Mouse (Mus musculus) CD4-positive, CD25-positive, alpha-beta regulatory T cell, adult 9 weeks (primary cell): ENCODE measurements around the gene Gm49321. TPM values are rescaled to one million over a fixed set of nuclear protein-coding genes. Genes with fewer than 3 reads are reported as not detected.

Experiments used
- polyA plus RNA-seq: library from polyadenylated mRNA; unstranded; fragments of 100-300 nt; shearing (Covaris generic); gene quantifications from one replicate; pipeline ENCODE4 v1.2.1, GENCODE M21; 2017

Gene Gm49321
- polyA plus RNA-seq = 28.9 TPM

GRCm38 (mm10) chr12:73937353-73937752, at the start of gene Gm49321:
Gene Gm49321 (plus strand): TSS chr12:73937653.

GRCm38 (mm10) chr12:73964291-73965281, 27.1 kb downstream of the Gm49321 start, which contains the start of gene Snapc1:
Gene Snapc1 (plus strand): TSS chr12:73964481.

GRCm38 (mm10) chr12:73997297-73998127, 60.1 kb downstream of the Gm49321 start, which contains the start of gene Syt16:
Gene Syt16 (plus strand): TSS chr12:73997661.

Other genes starting within 250 kb of the Gm49321 start
- gene Hif1a, start 36.3 kb upstream of the Gm49321 start, polyA plus RNA-seq = 77.3 TPM
- 44.5 TPM for gene Snapc1, start 26.8 kb downstream of the Gm49321 start, polyA plus RNA-seq
- gene Syt16, start 60.0 kb downstream of the Gm49321 start, polyA plus RNA-seq = not detected